Mouse (Mus musculus) NIH3T3 (cell line): ENCODE results near the gene Cdk5rap1.

ENCODE experiments used
- DNase-seq: peaks from one replicate; pipeline ENCODE4 v3.0.0-alpha.2; 2012; ENCODE audit warnings: low read depth

Gene Cdk5rap1

GRCm38 (mm10) chr2:154372842-154373500, at the start of gene Cdk5rap1:
TSS of gene Cdk5rap1 (minus strand) at chr2:154373010.
- no peak for DNase-seq

DNA sequence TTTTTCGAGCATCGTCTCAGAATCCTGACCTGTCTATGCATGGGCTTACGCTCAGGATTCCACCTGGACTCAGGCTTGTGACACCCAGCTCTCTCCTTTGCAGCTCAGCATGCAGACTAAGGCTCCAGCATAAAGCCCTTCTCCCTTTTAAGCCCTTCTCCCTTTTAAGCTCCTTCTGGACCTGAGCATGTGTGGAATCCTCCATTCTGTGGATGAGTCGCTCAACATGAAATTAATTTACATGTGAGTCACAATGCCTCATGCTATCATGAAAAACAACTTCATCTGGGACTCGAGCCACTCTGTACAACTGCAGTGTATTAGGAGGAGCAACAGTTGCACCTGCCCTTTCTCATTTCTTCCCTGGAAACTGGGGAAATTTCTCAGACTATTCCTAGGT, 49.4 kb upstream of the Cdk5rap1 start:
- peak; percentile 57 for DNase-seq

GRCm38 (mm10) chr2:154420942-154421731, 48.3 kb upstream of the Cdk5rap1 start:
- no peak for DNase-seq

- DNase-seq, result no peak
These were observed 47.1 kb upstream of the Cdk5rap1 start for GRCm38 (mm10) chr2:154419631-154420515.

GRCm38 (mm10) chr2:154418001-154418400, 45.2 kb upstream of the Cdk5rap1 start:
- DNase-seq, result no peak

GRCm38 (mm10) chr2:154417107-154417506, 44.3 kb upstream of the Cdk5rap1 start:
- DNase-seq, result peak; percentile 91

- peak; percentile 85 for DNase-seq
These were observed 39.3 kb upstream of the Cdk5rap1 start for GRCm38 (mm10) chr2:154412018-154412666.

GRCm38 (mm10) chr2:154410355-154410754, 37.5 kb upstream of the Cdk5rap1 start:
- peak; percentile 98 for DNase-seq

- no peak for DNase-seq
These were observed 35.0 kb upstream of the Cdk5rap1 start, which contains the start of gene Snta1 for GRCm38 (mm10) chr2:154407643-154408445. TSS of gene Snta1 (minus strand) at chr2:154408099.

DNA sequence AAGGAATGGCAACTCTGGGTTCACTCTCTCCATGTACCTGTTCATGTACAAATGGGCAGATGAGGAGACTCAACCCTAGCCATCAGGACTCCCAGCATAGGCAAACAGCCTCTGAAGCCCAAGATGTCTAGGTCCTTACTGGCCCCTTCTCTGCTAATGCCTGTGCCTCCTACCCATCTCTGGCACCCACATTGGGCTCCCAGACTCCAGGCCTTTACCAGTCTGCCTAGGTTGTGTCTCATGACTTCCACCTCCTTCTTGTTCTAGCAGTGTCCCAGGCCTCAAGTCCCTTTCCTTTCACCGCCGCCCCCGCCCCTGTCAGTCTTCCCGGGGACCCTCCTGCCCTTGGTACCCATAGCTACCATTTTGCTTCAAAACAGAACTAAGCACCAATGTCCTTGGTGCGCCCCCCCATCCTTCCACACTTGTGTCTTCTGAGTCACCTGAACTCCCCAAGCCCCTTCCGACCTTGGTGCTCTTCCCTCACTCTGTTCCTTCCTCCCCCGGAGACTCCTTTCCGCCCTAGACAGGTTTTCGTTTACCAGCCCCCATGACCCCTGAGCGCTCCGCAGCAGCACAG, 34.3 kb upstream of the Cdk5rap1 start:
- no peak for DNase-seq

DNA sequence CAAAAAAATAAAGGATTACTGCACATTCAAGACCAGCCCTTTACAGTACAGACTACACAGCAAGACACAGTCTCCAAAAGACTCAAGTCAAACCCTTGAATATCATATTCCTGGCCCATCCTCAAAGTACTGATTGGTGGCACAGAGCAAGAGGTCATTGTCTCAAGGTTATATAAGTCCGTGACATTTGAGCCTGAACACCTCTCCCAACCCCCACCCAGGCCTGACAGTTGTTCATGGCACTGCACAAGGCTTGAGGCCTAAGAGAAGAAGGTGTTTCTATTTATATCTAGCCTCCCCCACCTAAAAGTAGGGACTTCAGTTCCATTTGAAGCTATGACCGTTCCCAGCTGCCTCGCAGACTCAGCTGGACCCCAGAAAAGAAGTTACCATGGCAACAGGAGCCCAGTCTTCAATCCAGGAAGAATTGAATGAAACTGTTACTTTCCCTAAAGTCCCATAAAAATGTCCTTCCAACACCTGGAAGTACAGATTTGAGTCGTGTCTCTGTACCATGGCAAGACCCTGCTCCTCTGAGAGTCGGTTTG, 32.7 kb upstream of the Cdk5rap1 start:
- no peak for DNase-seq

- DNase-seq, result peak; percentile 89
These were observed 30.0 kb upstream of the Cdk5rap1 start for GRCm38 (mm10) chr2:154402811-154403210.

- DNase-seq, result no peak
These were observed 29.2 kb upstream of the Cdk5rap1 start for GRCm38 (mm10) chr2:154401976-154402375.

DNA sequence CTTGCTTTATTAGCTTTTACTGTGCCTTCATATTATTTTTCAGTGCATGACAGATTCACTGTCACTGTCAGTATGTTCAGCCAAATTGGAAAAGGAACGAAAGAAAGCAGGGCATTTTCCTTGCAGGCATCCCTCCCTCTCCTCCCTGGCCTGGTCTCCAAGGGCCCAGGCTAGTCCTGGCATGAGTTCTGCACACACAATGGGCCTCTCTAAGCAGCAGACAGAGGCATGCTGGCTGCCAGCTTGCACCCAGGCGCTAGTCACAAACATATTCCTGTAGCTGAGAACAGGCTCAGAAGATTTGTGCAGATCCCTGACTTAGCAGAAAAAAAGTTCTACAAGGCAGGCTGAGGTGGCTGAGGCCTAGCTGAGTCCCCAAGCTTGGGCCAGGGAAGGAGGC, 26.5 kb upstream of the Cdk5rap1 start:
- DNase-seq, result peak; percentile 28

DNA sequence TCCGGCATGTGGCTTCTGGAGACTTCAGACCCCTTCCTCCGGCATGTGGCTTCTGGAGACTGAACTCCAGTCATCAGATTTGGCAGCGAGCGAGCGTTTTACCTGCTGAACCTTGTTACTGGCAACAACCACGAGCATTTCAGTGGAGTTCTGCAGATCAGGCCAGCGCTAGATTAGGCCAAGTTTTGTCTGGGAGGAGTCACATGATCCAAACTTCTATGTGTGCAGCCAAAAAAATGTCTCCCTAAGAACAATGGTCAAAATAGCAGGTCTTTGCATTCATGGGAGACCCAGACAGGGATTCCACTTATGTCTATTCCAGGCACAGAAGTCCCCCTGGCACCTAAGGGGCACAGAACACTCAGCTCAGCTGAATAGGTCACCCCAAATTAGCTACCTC, 25.5 kb upstream of the Cdk5rap1 start:
- no peak for DNase-seq

DNA sequence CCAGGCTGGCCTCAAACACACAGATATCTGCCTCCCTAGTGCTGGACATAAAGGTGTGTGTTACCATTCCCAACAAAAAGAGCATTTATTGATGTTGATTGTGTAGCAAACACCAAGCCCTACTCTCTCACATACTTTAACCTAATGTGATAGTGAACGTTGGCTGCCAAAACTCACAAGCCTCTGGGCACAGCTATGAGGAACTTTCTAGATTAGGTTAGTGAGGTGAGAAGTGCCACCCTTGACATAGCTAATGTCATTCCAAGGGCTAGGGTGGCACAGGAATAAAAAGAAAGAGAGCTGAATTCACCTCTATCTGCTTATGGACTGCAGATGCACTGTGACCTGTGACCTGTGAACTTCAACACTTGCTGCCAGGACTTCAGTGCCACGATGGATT, 23.7 kb upstream of the Cdk5rap1 start:
- DNase-seq, result no peak

GRCm38 (mm10) chr2:154394602-154395001, 21.8 kb upstream of the Cdk5rap1 start:
- peak; percentile 27 for DNase-seq

- peak; percentile 99 for DNase-seq
These were observed 17.6 kb upstream of the Cdk5rap1 start for GRCm38 (mm10) chr2:154390180-154390964.

DNA sequence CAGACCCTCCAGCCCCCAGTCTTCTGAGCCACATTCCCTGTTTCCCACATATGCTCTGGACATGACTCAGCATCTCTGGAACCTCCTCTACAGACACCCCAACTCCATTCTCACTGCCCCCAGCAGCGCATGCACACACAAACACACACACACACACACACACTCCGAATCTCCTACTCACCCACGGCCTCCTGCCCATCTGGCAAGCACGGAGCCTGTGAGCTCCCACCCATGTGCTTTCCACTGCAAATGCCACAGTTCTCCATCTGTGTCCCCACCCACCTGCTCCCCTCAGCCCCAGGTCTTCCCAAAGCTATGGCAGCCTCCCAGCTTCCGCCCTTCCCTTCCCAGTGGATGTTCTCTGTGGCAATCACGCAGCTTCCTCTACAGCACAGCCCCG, 6.3 kb upstream of the Cdk5rap1 start:
- DNase-seq, result peak; percentile 82
